Mouse (Mus musculus) hindbrain, embryonic 11.5 days (tissue): ENCODE data around the gene Trpm6. TPM values are rescaled to one million over a fixed set of nuclear protein-coding genes. Genes with fewer than 3 reads are reported as not detected.

Source experiments
- ATAC-seq: fragments of 200-750 bp; cut with Nextera tagmentation; 2 replicates; pipeline ENCODE4 v1.8.0; 2017; ENCODE audit warnings: mild to moderate bottlenecking, moderate TSS enrichment, moderate library complexity; ENCODE audit not compliant: low FRiP score
- DNase-seq: peaks from one replicate; pipeline ENCODE4 v3.0.0-alpha.2; 2015; ENCODE audit warnings: low spot score
- H3K27ac ChIP-seq: fragments of 300-500 bp; sonication (generic); 2 replicates; pipeline ENCODE4 v1.5.1; 2014; ENCODE audit warnings: mild to moderate bottlenecking, low read depth, low read length
- H3K27me3 ChIP-seq: fragments of 300-500 bp; sonication (generic); 2 replicates; pipeline ENCODE4 v1.6.1; 2014; ENCODE audit warnings: mild to moderate bottlenecking, low read length, moderate library complexity, mixed read lengths; ENCODE audit not compliant: control insufficient read depth, insufficient read depth
- H3K36me3 ChIP-seq: fragments of 300-500 bp; sonication (generic); 2 replicates; pipeline ENCODE4 v1.6.1; 2014; ENCODE audit warnings: mild to moderate bottlenecking, low read length, moderate library complexity, mixed read lengths; ENCODE audit not compliant: control insufficient read depth, insufficient read depth
- H3K4me1 ChIP-seq: fragments of 300-500 bp; sonication (generic); replicated peaks from 2 replicates; pipeline ENCODE4 v1.6.1; 2014; ENCODE audit warnings: low read length, mixed read lengths; ENCODE audit not compliant: control insufficient read depth, insufficient read depth
- H3K4me2 ChIP-seq: fragments of 300-500 bp; sonication (generic); replicated peaks from 2 replicates; pipeline ENCODE4 v1.6.1; 2014; ENCODE audit warnings: mild to moderate bottlenecking, low read depth, low read length
- H3K4me3 ChIP-seq: fragments of 300-500 bp; sonication (generic); 2 replicates; pipeline ENCODE4 v1.5.1; 2014; ENCODE audit warnings: low read depth, low read length
- H3K9ac ChIP-seq: fragments of 300-500 bp; sonication (generic); 2 replicates; pipeline ENCODE4 v1.6.1; 2014; ENCODE audit warnings: low read depth, low read length
- H3K9me3 ChIP-seq: fragments of 300-500 bp; sonication (generic); 2 replicates; pipeline ENCODE4 v1.6.1; 2016; ENCODE audit warnings: low read length; ENCODE audit not compliant: control insufficient read depth
- WGBS: fragments of 180-500 bp; shearing (Covaris S2); extraction: QIAGEN DNeasy Blood & Tissue Kit; methylation state at CpG from one replicate; pipeline ENCODE4 v1.1.7; 2014; 5-methylcytosine and 5-hydroxymethylcytosine counted together
- polyA plus RNA-seq: library from polyadenylated mRNA; unstranded; fragments of >200 nt; fragmentation: Nextera tagmentation; extraction: Ambion mirVana; gene quantifications from 2 replicates; pipeline ENCODE4 v1.2.1, GENCODE M21; 2014

Trpm6 gene
- polyA plus RNA-seq, 1 experiment from 2014 or later, result 0.43 TPM

DNA sequence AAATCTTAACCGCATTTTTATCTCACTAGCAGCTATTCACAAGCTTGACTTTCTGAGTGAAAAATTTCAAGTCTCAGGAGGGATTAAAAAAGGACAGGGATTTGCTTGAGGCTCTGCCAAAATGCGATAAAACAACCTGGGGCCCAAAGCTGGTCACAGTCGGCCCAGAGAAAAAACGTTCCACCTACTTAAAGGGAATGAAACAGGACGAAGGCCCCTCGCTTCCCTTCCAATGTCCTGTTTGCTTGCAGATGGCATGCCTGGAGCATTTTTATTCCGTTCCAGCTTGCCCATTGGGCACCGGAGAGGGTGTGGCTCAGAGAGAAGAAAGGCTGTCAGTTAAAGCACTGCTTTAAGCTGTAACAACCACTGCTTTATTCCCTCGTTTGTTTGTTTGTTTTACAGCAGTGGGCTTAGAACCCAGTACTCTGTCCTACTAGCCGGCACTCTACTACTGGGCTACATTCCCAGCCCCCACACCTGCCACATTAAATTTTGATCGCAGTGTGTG is 139.4 kb downstream of the Trpm6 start:
- ATAC-seq (peak; percentile 72), DNase-seq (peak; percentile 59)
- Histone ChIP-seq H3K9me3 (no peaks in the 10 kb centered on the region), H3K36me3 (no peaks in the 10 kb centered on the region), H3K27me3 (no peaks in the 10 kb centered on the region), H3K4me1 (no peaks in the 10 kb centered on the region), H3K4me3 (peak overlapping the region; percentile 23), H3K9ac (peak overlapping the region; percentile 46), H3K27ac (peak overlapping the region; percentile 7; the same call in 1 of the 2 replicates), H3K4me2 (peak overlapping the region; percentile 45)
- 8% methylated on average over 11 of the region's 11 CpGs for WGBS

DNA sequence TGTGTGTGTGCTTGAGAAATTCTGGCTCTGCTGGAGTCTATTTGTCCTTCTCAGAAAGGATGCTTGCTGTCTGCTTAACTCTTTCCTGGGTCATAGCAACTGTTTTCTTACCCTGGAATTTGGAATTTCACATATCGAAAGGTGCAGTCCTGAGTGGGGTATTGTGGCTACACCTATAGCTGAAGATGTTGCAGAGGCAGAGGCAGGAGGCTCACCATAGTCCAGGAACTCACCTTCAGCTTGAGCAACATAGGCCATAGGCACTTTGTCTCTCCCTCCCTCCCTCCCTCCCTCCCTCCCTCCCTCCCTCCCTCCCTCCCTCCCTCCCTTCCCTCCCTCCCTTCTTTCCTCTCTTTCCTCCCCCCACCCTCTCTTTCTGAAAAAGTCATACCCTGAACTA is 139.8 kb downstream of the Trpm6 start:
- DNase-seq, result no peak
- Histone ChIP-seq H3K9me3 (no peaks in the 10 kb centered on the region), H3K4me3 (peak overlapping the region; percentile 23; the same call in 1 of the 2 replicates), H3K27ac (no peak overlapping the region), H3K9ac (no peak overlapping the region), H3K27me3 (no peaks in the 10 kb centered on the region), H3K36me3 (no peaks in the 10 kb centered on the region), H3K4me2 (peak overlapping the region; percentile 45), H3K4me1 (no peaks in the 10 kb centered on the region)
- WGBS, result 85% methylated on average over 1 of the region's 1 CpGs
- ATAC-seq, result peak; percentile 67

DNA sequence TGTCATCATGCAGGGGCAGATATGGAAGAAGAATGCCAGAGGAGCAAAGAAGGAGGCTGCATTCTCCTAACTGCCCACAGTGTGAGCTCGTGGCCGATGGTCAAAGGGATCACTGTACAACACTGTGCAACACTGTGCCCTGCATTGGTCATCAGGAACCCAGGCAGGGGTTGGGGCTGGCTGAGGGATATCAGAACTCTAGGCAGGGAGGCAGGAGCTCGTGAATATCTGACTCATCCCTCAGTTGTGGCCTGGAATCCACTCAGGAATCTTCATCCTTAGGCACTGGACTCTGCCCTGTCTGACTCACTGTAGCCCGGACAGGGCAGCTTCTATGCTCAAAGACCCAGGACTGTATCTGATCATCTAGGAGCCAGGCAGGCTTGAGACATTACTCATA is 140.4 kb downstream of the Trpm6 start:
- no peak for ATAC-seq
- Histone ChIP-seq H3K9ac (no peak overlapping the region), H3K27me3 (no peaks in the 10 kb centered on the region), H3K4me1 (no peaks in the 10 kb centered on the region), H3K9me3 (no peaks in the 10 kb centered on the region), H3K27ac (no peak overlapping the region), H3K4me2 (no peak overlapping the region), H3K4me3 (no peak overlapping the region), H3K36me3 (no peaks in the 10 kb centered on the region)
- DNase-seq, result no peak
- 89% methylated on average over 4 of the region's 4 CpGs for WGBS

DNA sequence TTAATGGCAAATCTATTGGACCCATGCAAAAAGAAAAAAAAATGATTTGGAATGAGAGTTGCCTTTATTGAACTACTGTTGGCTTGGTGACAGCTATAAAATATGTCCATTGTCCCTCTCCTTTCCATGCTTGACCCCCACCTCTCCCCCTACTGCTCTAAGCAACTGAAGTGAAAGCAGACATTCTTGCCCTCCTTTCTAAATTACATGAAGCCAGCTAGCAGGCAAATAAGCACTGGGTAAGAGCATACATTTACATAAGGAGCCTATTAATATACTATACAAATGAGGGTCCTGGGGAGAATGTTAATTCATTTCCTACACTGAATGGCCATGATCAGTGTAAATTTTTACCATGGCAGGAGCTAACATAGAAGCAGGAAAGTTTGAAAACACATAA is 148.5 kb downstream of the Trpm6 start:
- H3K4me2 ChIP-seq, result no peak overlapping the region
- no peak overlapping the region for H3K9ac ChIP-seq
- ATAC-seq, result peak; percentile 68
- no peaks in the 10 kb centered on the region for H3K4me1 ChIP-seq
- H3K9me3 ChIP-seq, result no peaks in the 10 kb centered on the region
- DNase-seq, result no peak
- H3K4me3 ChIP-seq, result no peak overlapping the region
- no peaks in the 10 kb centered on the region for H3K36me3 ChIP-seq
- H3K27ac ChIP-seq, result no peak overlapping the region
- no peaks in the 10 kb centered on the region for H3K27me3 ChIP-seq

DNA sequence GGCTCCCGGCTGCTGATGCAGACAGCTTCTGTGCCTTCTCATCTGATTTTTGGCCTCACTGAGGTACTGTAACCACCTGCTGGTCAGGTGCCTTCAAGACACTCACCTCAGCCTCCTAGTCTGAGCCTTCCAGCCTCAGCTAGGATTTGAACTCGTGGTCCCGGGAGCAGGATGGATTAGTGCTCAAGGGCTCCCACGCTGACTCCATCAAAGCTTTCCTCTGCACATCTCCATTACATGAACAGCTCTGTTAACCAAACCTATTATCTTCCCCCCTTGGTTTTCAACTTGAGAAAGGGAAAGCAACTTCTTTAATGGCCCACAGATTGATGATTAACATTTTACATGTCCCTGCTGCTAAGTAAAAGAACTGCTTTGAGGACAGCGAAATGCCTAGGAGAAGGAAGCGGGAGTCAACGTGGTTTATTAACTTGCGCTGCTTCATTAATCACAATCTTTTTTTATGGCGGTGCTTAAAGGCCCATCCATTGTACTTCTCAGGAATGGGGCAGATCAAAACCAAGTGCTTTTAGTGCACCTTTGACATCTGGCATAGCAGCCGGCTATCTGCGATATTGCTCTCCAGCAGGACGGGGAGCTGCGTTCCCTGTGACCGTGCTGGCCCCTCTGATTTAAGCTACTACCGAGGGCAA is 152.4 kb downstream of the Trpm6 start:
- DNase-seq (no peak), ATAC-seq (no peak)
- WGBS, result 74% methylated on average over 15 of the region's 15 CpGs
- H3K36me3 ChIP-seq, result no peaks in the 10 kb centered on the region
- H3K27ac ChIP-seq, result no peak overlapping the region
- H3K9ac ChIP-seq, result no peak overlapping the region
- no peaks in the 10 kb centered on the region for H3K9me3 ChIP-seq
- no peak overlapping the region for H3K4me2 ChIP-seq
- H3K27me3 ChIP-seq, result no peaks in the 10 kb centered on the region
- no peaks in the 10 kb centered on the region for H3K4me1 ChIP-seq
- H3K4me3 ChIP-seq, result no peak overlapping the region

DNA sequence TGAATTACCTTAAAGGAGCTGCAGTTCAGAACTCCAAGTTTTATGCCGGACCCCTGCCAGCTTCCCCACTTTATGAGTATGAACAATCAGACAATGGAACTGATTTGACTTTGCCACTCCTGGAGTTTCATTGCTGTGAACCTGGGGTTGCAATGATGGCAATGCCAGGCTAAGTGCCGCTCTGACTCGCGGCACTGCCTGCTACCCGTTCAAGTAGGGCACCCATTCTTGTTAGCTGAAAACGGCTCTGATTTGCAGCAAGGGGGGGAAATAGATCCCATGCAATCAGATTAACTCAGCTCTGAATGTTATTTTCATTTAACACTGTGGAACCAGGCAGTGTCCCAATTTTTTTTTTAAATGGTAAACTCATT is 152.9 kb downstream of the Trpm6 start:
- Histone ChIP-seq H3K4me3 (no peak overlapping the region), H3K27ac (no peak overlapping the region), H3K36me3 (no peaks in the 10 kb centered on the region), H3K9ac (no peak overlapping the region), H3K9me3 (no peaks in the 10 kb centered on the region), H3K4me2 (no peak overlapping the region), H3K27me3 (no peaks in the 10 kb centered on the region), H3K4me1 (no peaks in the 10 kb centered on the region)
- 92% methylated on average over 6 of the region's 6 CpGs for WGBS
- ATAC-seq (no peak), DNase-seq (no peak)

DNA sequence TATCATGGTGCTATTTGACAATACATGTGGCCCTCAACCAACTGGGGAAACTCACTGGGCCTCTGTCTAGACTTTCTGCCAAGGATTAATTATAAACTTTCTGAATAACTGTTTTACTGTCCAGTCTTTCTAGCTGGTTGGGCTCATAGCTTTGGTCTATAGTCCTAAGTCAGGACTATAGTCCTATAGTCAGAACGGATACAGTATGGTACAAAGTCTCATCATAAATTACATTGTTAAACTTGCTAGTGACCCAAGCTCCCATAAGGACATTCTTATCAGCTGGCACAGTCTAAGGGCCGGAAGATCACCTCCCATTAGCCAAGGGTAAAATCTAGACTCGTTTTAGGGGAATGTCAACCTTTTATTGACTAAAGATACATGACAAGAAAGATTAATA is 155.7 kb downstream of the Trpm6 start:
- DNase-seq (no peak), ATAC-seq (no peak)
- Histone ChIP-seq H3K4me1 (no peaks in the 10 kb centered on the region), H3K27ac (no peak overlapping the region), H3K9me3 (no peaks in the 10 kb centered on the region), H3K4me3 (no peak overlapping the region), H3K4me2 (no peak overlapping the region), H3K27me3 (no peaks in the 10 kb centered on the region), H3K36me3 (no peaks in the 10 kb centered on the region), H3K9ac (no peak overlapping the region)
- WGBS, result 85% methylated on average over 3 of the region's 3 CpGs

DNA sequence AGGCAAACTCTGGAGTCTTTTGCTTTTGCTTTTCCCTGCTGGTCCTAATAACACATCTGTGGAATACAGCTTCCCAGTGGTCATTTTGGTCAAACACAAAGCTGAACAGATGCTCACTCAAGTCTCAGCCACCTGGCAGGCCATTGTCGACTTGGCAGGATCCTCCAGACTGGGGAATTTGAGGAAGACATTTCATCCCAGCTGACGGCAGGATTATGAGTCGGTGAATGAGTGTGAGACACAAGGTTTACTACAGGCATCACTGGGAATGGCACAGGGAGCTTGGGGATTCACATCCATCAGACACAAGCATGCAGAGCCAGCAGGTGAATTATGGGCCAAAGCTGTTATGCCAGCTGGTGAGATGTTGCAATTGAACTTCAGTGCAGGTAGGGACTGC is 159.9 kb downstream of the Trpm6 start:
- DNase-seq (no peak), ATAC-seq (no peak)
- Histone ChIP-seq H3K4me3 (no peak overlapping the region), H3K27ac (no peak overlapping the region), H3K36me3 (no peaks in the 10 kb centered on the region), H3K4me1 (no peaks in the 10 kb centered on the region), H3K4me2 (no peak overlapping the region), H3K9me3 (no peaks in the 10 kb centered on the region), H3K9ac (no peak overlapping the region), H3K27me3 (no peaks in the 10 kb centered on the region)
- 80% methylated on average over 3 of the region's 3 CpGs for WGBS

DNA sequence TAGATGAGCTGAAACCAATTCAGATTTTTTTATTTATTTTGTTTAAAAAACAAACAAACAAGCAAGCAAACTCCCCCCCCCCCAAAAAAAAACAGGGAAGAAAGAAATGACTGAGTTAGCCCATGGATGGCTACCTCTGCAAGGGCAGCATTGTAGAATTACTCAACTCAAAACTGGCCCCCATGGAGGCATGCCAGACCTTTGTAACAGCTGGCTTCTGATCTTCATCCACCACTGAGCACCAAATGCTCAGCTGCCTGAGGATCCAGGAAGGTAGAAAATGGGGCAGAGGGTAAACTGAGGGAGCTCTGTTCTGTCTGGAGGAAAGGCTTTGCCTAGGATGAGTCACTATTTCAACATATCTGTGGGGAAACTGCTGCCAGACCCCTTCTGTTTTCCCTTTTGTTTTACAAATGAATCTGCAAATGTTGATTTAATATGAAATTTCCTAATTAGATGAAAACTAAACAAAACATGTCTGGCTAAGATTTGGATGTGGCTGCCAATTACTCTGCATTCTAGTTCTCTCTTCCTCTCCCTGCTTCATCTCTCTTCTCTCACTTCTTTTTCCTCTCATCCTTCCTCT is 162.1 kb downstream of the Trpm6 start:
- Histone ChIP-seq H3K36me3 (no peaks in the 10 kb centered on the region), H3K27ac (no peak overlapping the region), H3K4me3 (no peak overlapping the region), H3K9ac (no peak overlapping the region), H3K9me3 (no peaks in the 10 kb centered on the region), H3K27me3 (no peaks in the 10 kb centered on the region), H3K4me2 (no peak overlapping the region), H3K4me1 (no peaks in the 10 kb centered on the region)
- ATAC-seq, result no peak
- no peak for DNase-seq
